Mouse (Mus musculus) myocyte (in vitro differentiated cells): ENCODE results near the gene Klhl18. TPM values are rescaled to one million over a fixed set of nuclear protein-coding genes. Genes with fewer than 3 reads are reported as not detected.
"Not testable (repeated sequence)": the region's sequence is repeated elsewhere in the genome, so short reads cannot be mapped to it uniquely, and the experiment has no call there.

Experiments
- H3K27me3 ChIP-seq: one replicate; pipeline ENCODE4 v1.6.1; 2011; ENCODE audit not compliant: control insufficient read depth, insufficient read depth, insufficient read length
- H3K36me3 ChIP-seq: one replicate; pipeline ENCODE4 v1.6.1; 2011; ENCODE audit not compliant: control insufficient read depth, insufficient read depth
- H3K4me2 ChIP-seq: one replicate; pipeline ENCODE4 v1.6.1; 2011; ENCODE audit warnings: low read depth, control low read depth
- H3K4me3 ChIP-seq: one replicate; pipeline ENCODE4 v1.5.1; 2011; ENCODE audit warnings: mild to moderate bottlenecking, control low read depth, moderate library complexity
- H3K79me2 ChIP-seq: one replicate; pipeline ENCODE4 v1.6.1; 2011; ENCODE audit not compliant: control insufficient read depth, insufficient read depth
- H3ac ChIP-seq: one replicate; pipeline ENCODE4 v1.6.1; 2011; ENCODE audit not compliant: control insufficient read depth, insufficient read length
- CEBPB ChIP-seq: IDR thresholded peaks from 2 replicates; pipeline ENCODE4 v1.6.1; 2011; ENCODE audit warnings: mild to moderate bottlenecking, moderate library complexity; ENCODE audit not compliant: poor library complexity, insufficient read depth, severe bottlenecking
- E2F4 ChIP-seq: IDR thresholded peaks from one replicate; pipeline ENCODE4 v1.6.1; 2011; ENCODE audit warnings: mild to moderate bottlenecking, control low read depth, moderate library complexity; ENCODE audit not compliant: insufficient read depth
- MAX ChIP-seq: IDR thresholded peaks from one replicate; pipeline ENCODE4 v1.6.1; 2011; ENCODE audit warnings: low read depth, mild to moderate bottlenecking, control low read depth
- MYOD1 ChIP-seq, 3 experiments: IDR thresholded peaks; one replicate each; pipeline ENCODE4 v1.6.1; 2011; ENCODE audit warnings: control low read depth in 2 of 3, low read depth in 2 of 3, mild to moderate bottlenecking in 2 of 3, moderate library complexity in 1 of 3; ENCODE audit not compliant: insufficient read length in 2 of 3, control insufficient read depth in 1 of 3
- MYOG ChIP-seq, 3 experiments: IDR thresholded peaks; one replicate each; pipeline ENCODE4 v1.6.1; 2011; ENCODE audit warnings: control low read depth in 2 of 3, low read depth in 2 of 3, mild to moderate bottlenecking in 2 of 3; ENCODE audit not compliant: insufficient read length in 2 of 3, control insufficient read depth in 1 of 3, insufficient read depth in 1 of 3
- POLR2A ChIP-seq: IDR thresholded peaks from one replicate; pipeline ENCODE4 v1.6.1; 2011; ENCODE audit warnings: low read depth, mild to moderate bottlenecking, control low read depth, moderate library complexity; ENCODE audit not compliant: insufficient read length
- POLR2AphosphoS2 ChIP-seq: IDR thresholded peaks from one replicate; pipeline ENCODE4 v1.6.1; 2011; ENCODE audit warnings: low read depth, control low read depth; ENCODE audit not compliant: insufficient read length
- REST ChIP-seq: IDR thresholded peaks from one replicate; pipeline ENCODE4 v1.6.1; 2011; ENCODE audit warnings: mild to moderate bottlenecking, control low read depth, moderate library complexity; ENCODE audit not compliant: insufficient read depth, insufficient read length
- SRF ChIP-seq: IDR thresholded peaks from one replicate; pipeline ENCODE4 v1.6.1; 2011; ENCODE audit warnings: low read depth; ENCODE audit not compliant: control insufficient read depth, insufficient read length
- TCF12 ChIP-seq: IDR thresholded peaks from one replicate; pipeline ENCODE4 v1.6.1; 2011; ENCODE audit warnings: mild to moderate bottlenecking, control low read depth; ENCODE audit not compliant: poor library complexity, insufficient read depth, severe bottlenecking
- TCF3 ChIP-seq: IDR thresholded peaks from one replicate; pipeline ENCODE4 v1.6.1; 2011; ENCODE audit warnings: low read depth, control low read depth; ENCODE audit not compliant: insufficient read length
- USF1 ChIP-seq: IDR thresholded peaks from one replicate; pipeline ENCODE4 v1.6.1; 2011; ENCODE audit warnings: low read depth, mild to moderate bottlenecking, control low read depth, moderate library complexity
- polyA plus RNA-seq: library from polyadenylated mRNA; unstranded; fragments of >200 nt; fragmentation: generic; extraction: Trizol; gene quantifications from one replicate; pipeline ENCODE4 v1.2.1, GENCODE M21; 2012; ENCODE audit warnings: missing spikeins

Klhl18 gene
- polyA plus RNA-seq, 1 experiment = 10.2 TPM

GRCm38 (mm10) chr9:110384369-110384929 is 92.0 kb downstream of the Klhl18 start:
- Histone ChIP-seq H3K27me3 (no peaks in the 10 kb centered on the region), H3K79me2 (no peaks in the 10 kb centered on the region), H3ac (no peak overlapping the region), H3K4me3 (no peak overlapping the region), H3K36me3 (peaks cover 10% of the 10 kb centered on the region), H3K4me2 (no peak overlapping the region)
- peak; percentile 64 for TF ChIP-seq POLR2AphosphoS2
- TF ChIP-seq TCF12 = no peak

GRCm38 (mm10) chr9:110381292-110381691 is 95.2 kb downstream of the Klhl18 start:
- Histone ChIP-seq H3K27me3 (no peaks in the 10 kb centered on the region), H3K4me3 (no peak overlapping the region), H3K36me3 (peaks cover 5% of the 10 kb centered on the region), H3ac (no peak overlapping the region), H3K79me2 (no peaks in the 10 kb centered on the region), H3K4me2 (no peak overlapping the region)
- TF ChIP-seq USF1 (no peak), POLR2AphosphoS2 (peak; percentile 41)

GRCm38 (mm10) chr9:110380662-110381061 is 95.8 kb downstream of the Klhl18 start:
- Histone ChIP-seq H3K79me2 (no peaks in the 10 kb centered on the region), H3ac (no peak overlapping the region), H3K4me2 (no peak overlapping the region), H3K27me3 (no peaks in the 10 kb centered on the region), H3K4me3 (no peak overlapping the region), H3K36me3 (peaks cover 4% of the 10 kb centered on the region)
- TF ChIP-seq POLR2AphosphoS2 = no peak
- no peak for TF ChIP-seq TCF3
- TF ChIP-seq MAX = no peak
- no peak for TF ChIP-seq REST
- no peak for TF ChIP-seq POLR2A
- TF ChIP-seq USF1 = no peak
- no peak for TF ChIP-seq TCF12
- no peak for TF ChIP-seq MYOD1 (IDR thresholded peaks at IDR 0.05; ENCODE audit: control insufficient read depth in 1 of 3, insufficient read length in 2 of 3, low read depth in 2 of 3)
- no peak for TF ChIP-seq MYOG (IDR thresholded peaks at IDR 0.05; ENCODE audit: control insufficient read depth in 1 of 3, insufficient read depth in 1 of 3, insufficient read length in 2 of 3, low read depth in 2 of 3)
- TF ChIP-seq E2F4 = no peak
- no peak for TF ChIP-seq CEBPB
- TF ChIP-seq SRF = no peak

GRCm38 (mm10) chr9:110379361-110379760 is 97.1 kb downstream of the Klhl18 start:
- TF ChIP-seq POLR2A (no peak), MAX (no peak), TCF12 (no peak), CEBPB (no peak), MYOD1 (IDR thresholded peaks at IDR 0.05; ENCODE audit: control insufficient read depth in 1 of 3, insufficient read length in 2 of 3, low read depth in 2 of 3) (no peak), MYOG (IDR thresholded peaks at IDR 0.05; ENCODE audit: control insufficient read depth in 1 of 3, insufficient read depth in 1 of 3, insufficient read length in 2 of 3, low read depth in 2 of 3) (no peak), SRF (no peak), TCF3 (no peak), REST (no peak), E2F4 (no peak), POLR2AphosphoS2 (no peak), USF1 (no peak)
- Histone ChIP-seq H3K36me3 (peaks cover 4% of the 10 kb centered on the region), H3K4me2 (no peak overlapping the region)

GRCm38 (mm10) chr9:110377655-110378054 is 98.8 kb downstream of the Klhl18 start:
- not testable (repeated sequence) for H3K27me3 ChIP-seq, H3K36me3 ChIP-seq, H3K4me3 ChIP-seq, H3K4me2 ChIP-seq, H3K79me2 ChIP-seq, H3ac ChIP-seq

More at GRCm38 (mm10) chr9:110379361-110379760, 97.1 kb downstream of the Klhl18 start:
- H3K27me3 ChIP-seq = no peaks in the 10 kb centered on the region
- H3K4me3 ChIP-seq = no peak overlapping the region
- no peak overlapping the region for H3ac ChIP-seq
- H3K79me2 ChIP-seq = no peaks in the 10 kb centered on the region

Other genes starting within 250 kb of the Klhl18 start
- 0.24 TPM for gene Cspg5, start 232.9 kb downstream of the Klhl18 start, polyA plus RNA-seq
- 11.9 TPM for gene Elp6, start 171.5 kb downstream of the Klhl18 start, polyA plus RNA-seq
- 44.4 TPM for gene Scap, start 143.4 kb downstream of the Klhl18 start, polyA plus RNA-seq
- gene Ptpn23, start 68.5 kb downstream of the Klhl18 start, polyA plus RNA-seq = 36.0 TPM
- gene Ngp, start 56.9 kb downstream of the Klhl18 start, polyA plus RNA-seq = not detected
- 0.48 TPM for gene Kif9, start 264 bp upstream of the Klhl18 start, polyA plus RNA-seq
- gene Setd2, start 55.9 kb upstream of the Klhl18 start, polyA plus RNA-seq = 11.6 TPM
- gene Nradd, start 147.8 kb upstream of the Klhl18 start, polyA plus RNA-seq = 66.9 TPM
- gene Nbeal2, start 177.5 kb upstream of the Klhl18 start, polyA plus RNA-seq = 3.3 TPM
- 59.2 TPM for gene Ccdc12, start 179.8 kb upstream of the Klhl18 start, polyA plus RNA-seq